Mouse (Mus musculus): ENCODE results near the gene Cldn15.

DNA sequence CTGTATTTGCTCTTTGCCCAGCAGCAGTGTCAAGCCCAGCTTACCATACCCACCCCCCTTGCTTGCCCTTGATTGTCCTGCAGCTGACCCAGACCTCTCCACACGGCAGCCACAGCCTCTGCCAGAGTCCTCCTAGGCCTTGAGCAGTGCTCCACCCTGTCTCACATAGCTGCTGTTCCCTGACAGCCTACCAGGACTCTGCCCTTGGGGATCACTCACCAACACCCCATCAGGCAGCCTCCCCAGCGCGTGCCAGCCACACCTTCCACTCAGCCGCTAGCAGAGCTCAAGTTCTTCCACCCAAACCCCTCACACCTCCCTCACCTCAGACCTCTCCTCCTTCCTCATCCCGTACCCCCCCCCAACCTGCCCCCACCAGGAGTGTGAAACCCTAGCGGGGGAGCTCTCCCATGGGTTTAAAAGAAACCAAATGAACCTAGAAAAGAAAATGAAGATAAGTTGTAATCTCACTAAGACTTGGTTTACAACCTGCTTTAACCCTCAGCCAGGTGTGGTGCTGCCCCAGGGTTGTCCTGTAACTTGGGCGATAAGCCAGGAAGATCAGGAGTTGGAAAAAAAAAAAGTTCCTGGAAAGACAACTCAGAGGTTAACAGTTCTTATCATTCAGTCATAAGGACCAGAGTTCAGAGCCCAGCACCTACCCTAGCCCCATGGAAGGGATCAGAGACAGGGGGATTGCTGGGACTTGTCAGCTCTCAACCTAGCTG is 42.5 kb upstream of the Cldn15 start:
- no peak for TF ChIP-seq CTCF (IDR thresholded peaks at IDR 0.05; ENCODE audit: extremely low read depth, insufficient read depth, insufficient read length, insufficient replicate concordance)
- TF ChIP-seq POLR2A (IDR thresholded peaks at IDR 0.05; ENCODE audit: low read depth, low read length), result no peak

All from spleen, adult 2 months (tissue).